In the genomic region with DNA sequence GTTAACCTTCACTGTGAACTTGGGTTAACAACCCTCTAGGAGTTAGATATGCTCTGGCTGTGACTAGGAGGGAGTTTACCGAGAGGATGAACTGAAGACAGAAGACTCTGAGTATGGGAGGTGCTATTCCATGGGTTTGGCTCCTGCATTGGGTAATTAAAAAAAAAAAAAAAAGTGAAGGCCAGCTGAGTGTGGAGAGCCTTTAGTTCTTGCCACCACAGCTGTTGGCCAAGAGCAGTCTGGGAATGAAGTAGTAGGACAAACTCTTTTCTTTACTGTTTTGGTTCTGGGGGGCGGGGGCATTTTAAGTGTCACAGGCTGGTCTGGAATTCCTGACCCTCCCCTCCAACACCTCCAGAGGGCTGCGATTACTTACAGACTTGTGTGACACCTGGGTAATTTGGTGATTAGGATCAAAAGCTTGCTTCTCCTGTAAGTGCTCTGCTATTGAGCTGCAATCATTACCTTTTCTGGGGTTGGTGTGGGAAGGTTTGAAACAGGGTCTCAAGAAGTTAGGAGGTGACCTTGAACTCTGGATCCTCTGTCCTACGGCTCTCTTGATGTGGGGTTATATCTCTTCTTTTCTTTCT, we compare ENCODE assay signal across 8 mouse cellular contexts. TPM values are rescaled to one million over a fixed set of nuclear protein-coding genes. Genes with fewer than 3 reads are reported as not detected.
A peak's percentile ranks its signal among the peaks of the same experiment; 100 is the strongest.
DNase-seq lines count a peak whose midpoint lies in the region; ATAC-seq and TF ChIP-seq lines count a peak whose summit lies in the region.

No protein-coding gene starts in this region.

- no peak for DNase-seq in heart, adult 8-10 months (ENCODE audit: low spot score)
- DNase-seq in ES-E14 (ENCODE audit: low read depth, low spot score) = no peak
- DNase-seq in forebrain, postnatal 0 days = no peak
- no peak for DNase-seq in frontal cortex, adult 2 months (ENCODE audit: extremely low spot score in 1 of 2, low spot score in 1 of 2)
- no peak for DNase-seq in left cerebral cortex, postnatal 36 days (ENCODE audit: low spot score in 2 of 2)

- intact Hi-C loops in left cerebral cortex, postnatal 36 days (cut with DNase I) = loop anchor here (5.0 kb wide), 1 partner anchor 59 kb away; a partner anchor contains a TSS

- peak overlapping the region; percentile 87 for H3K4me2 ChIP-seq in heart, embryonic 11.5 days
- peak overlapping the region; percentile 99 for H3K4me2 ChIP-seq in forebrain, postnatal 0 days (ENCODE audit: low read depth)
- H3K4me2 ChIP-seq in liver, embryonic 15.5 days = peak overlapping the region; percentile 90

- no peaks in the 10 kb centered on the region for H3K27me3 ChIP-seq in heart, embryonic 11.5 days (ENCODE audit: control insufficient read depth, insufficient read depth, low read length)
- H3K27me3 ChIP-seq in forebrain, postnatal 0 days (ENCODE audit: insufficient read depth, low read length) = no peaks in the 10 kb centered on the region
- no peaks in the 10 kb centered on the region for H3K27me3 ChIP-seq in liver, embryonic 15.5 days

- H3K9me3 ChIP-seq in heart, embryonic 11.5 days (replicated peaks; ENCODE audit: control insufficient read depth, low read length) = no peaks in the 10 kb centered on the region
- no peaks in the 10 kb centered on the region for H3K9me3 ChIP-seq in ES-E14 (ENCODE audit: control insufficient read depth, insufficient read depth, low read depth, low read length)
- H3K9me3 ChIP-seq in forebrain, postnatal 0 days (ENCODE audit: low read length) = no peaks in the 10 kb centered on the region
- no peaks in the 10 kb centered on the region for H3K9me3 ChIP-seq in liver, embryonic 15.5 days (replicated peaks)

- WGBS in heart, embryonic 11.5 days (ENCODE audit: insufficient replicate concordance) = 39% methylated on average over 4 of the region's 4 CpGs
- WGBS in forebrain, postnatal 0 days = 86% methylated on average over 4 of the region's 4 CpGs
- WGBS in liver, embryonic 15.5 days (ENCODE audit: insufficient replicate concordance) = 35% methylated on average over 4 of the region's 4 CpGs

- no peak for ATAC-seq in heart, embryonic 11.5 days (replicated peaks; ENCODE audit: insufficient number of reproducible peaks, low FRiP score, low TSS enrichment)
- ATAC-seq in forebrain, postnatal 0 days = no peak
- ATAC-seq in liver, embryonic 15.5 days (ENCODE audit: insufficient read depth) = no peak
- ATAC-seq in cerebellum, adult (ENCODE audit: insufficient number of reproducible peaks, low FRiP score, low TSS enrichment) = no peak

- H3K4me3 ChIP-seq in heart, embryonic 11.5 days (ENCODE audit: low read depth, low read length) = peak overlapping the region; percentile 85
- peak overlapping the region; percentile 41 to 48; a peak in 3 of 4 replicates for H3K4me3 ChIP-seq in ES-E14 (ENCODE audit: insufficient read depth in 1 of 2, low read depth in 1 of 2, low read length in 2 of 2, poor library complexity in 1 of 2, severe bottlenecking in 1 of 2)
- no peak overlapping the region for H3K4me3 ChIP-seq in forebrain, postnatal 0 days (ENCODE audit: low read depth, low read length)
- peak overlapping the region; percentile 85 for H3K4me3 ChIP-seq in liver, embryonic 15.5 days (replicated peaks)

- peak overlapping the region; percentile 95 for H3K27ac ChIP-seq in heart, embryonic 11.5 days (ENCODE audit: low read depth, low read length)
- peak overlapping the region; percentile 82; the same call in 1 of the 2 replicates for H3K27ac ChIP-seq in ES-E14 (ENCODE audit: insufficient read depth, low read depth, low read length, poor library complexity, severe bottlenecking)
- H3K27ac ChIP-seq in forebrain, postnatal 0 days (ENCODE audit: low read depth, low read length) = 0 out of 2 replicates have a peak overlapping the region, but pooled peaks have one; percentile 72
- H3K27ac ChIP-seq in liver, embryonic 15.5 days (replicated peaks) = peak overlapping the region; percentile 99

- peaks cover 36% of the 10 kb centered on the region for H3K4me1 ChIP-seq in heart, embryonic 11.5 days (ENCODE audit: control insufficient read depth, insufficient read depth, low read length)
- H3K4me1 ChIP-seq in ES-E14 (ENCODE audit: control insufficient read depth in 2 of 2, insufficient read depth in 2 of 2, low read length in 2 of 2, poor library complexity in 1 of 2) = peaks cover 7 to 8% of the 10 kb centered on the region in 2 experiments; a peak in 3 of 4 replicates
- peaks cover 14% of the 10 kb centered on the region; the same call in 1 of the 2 replicates for H3K4me1 ChIP-seq in forebrain, postnatal 0 days (ENCODE audit: insufficient read depth)
- H3K4me1 ChIP-seq in liver, embryonic 15.5 days (replicated peaks) = peaks cover 86% of the 10 kb centered on the region

- in situ Hi-C loops in ES-E14 (cut with MboI; ENCODE audit: low sequenced_read_pairs in 2 of 2, unreplicated experiment in 2 of 2) = no loop called here

- no peak for TF ChIP-seq CTCF in forebrain, postnatal 0 days (IDR thresholded peaks at IDR 0.05; ENCODE audit: low read depth)

- H3K36me3 ChIP-seq in heart, embryonic 11.5 days (ENCODE audit: control insufficient read depth, insufficient read depth, low read length) = peaks cover 2% of the 10 kb centered on the region; the same call in 1 of the 2 replicates
- peaks cover 15% of the 10 kb centered on the region for H3K36me3 ChIP-seq in ES-E14 (ENCODE audit: control insufficient read depth, insufficient read depth, low read length, poor library complexity, severe bottlenecking)
- H3K36me3 ChIP-seq in forebrain, postnatal 0 days (ENCODE audit: insufficient read depth) = peaks cover 5% of the 10 kb centered on the region; the same call in 1 of the 2 replicates
- peaks cover 47% of the 10 kb centered on the region for H3K36me3 ChIP-seq in liver, embryonic 15.5 days (replicated peaks)

- H3K9ac ChIP-seq in heart, embryonic 11.5 days (ENCODE audit: low read depth, low read length) = peak overlapping the region; percentile 58
- peak overlapping the region; percentile 63; the same call in 1 of the 2 replicates for H3K9ac ChIP-seq in ES-E14 (ENCODE audit: insufficient read depth, low read depth, low read length, poor library complexity, severe bottlenecking)
- peak overlapping the region; percentile 45 for H3K9ac ChIP-seq in forebrain, postnatal 0 days
- peak overlapping the region; percentile 37 for H3K9ac ChIP-seq in liver, embryonic 15.5 days

TF ChIP-seq in ES-E14, 5 proteins besides CTCF, POLR2A, EP300 and RAD21:
- no peak for TF ChIP-seq CHD2 (IDR thresholded peaks at IDR 0.05; ENCODE audit: low read depth, low read length)
- TF ChIP-seq ZNF384 (IDR thresholded peaks at IDR 0.05; ENCODE audit: low read depth, low read length) = peak; percentile 79

RNA-seq across cellular contexts. Expression of a gene that starts 1.0 kb away (rescaled TPM):
- polyA plus RNA-seq in heart, embryonic 11.5 days (2014; fragmentation: Nextera tagmentation; extraction: Ambion mirVana) = 0.93 and 1.1 TPM in 2 replicates
- 10 to 100 TPM; 65.8 to 83.6 (median 69.8) TPM for total RNA-seq in heart, adult 8-10 months (2022)
- total RNA-seq in ES-E14 (2012; rRNA removed) = 62.6 and 70.6 TPM in 2 replicates
- total RNA-seq in forebrain, postnatal 0 days (2014; rRNA removed) = 67.0 and 69.2 TPM in 2 replicates
- 1.4 and 1.7 TPM in 2 replicates for polyA plus RNA-seq in forebrain, postnatal 0 days (2015; fragmentation: Nextera tagmentation; extraction: Ambion mirVana)
- 0.77 and 0.83 TPM in 2 replicates for polyA plus RNA-seq in liver, embryonic 15.5 days (2015; fragmentation: Nextera tagmentation; extraction: Ambion mirVana)
- polyA plus RNA-seq in frontal cortex, adult 2 months (2012; rRNA removed) = 29.3 and 29.9 TPM in 2 replicates
- total RNA-seq in left cerebral cortex, postnatal 36 days (2021) = 10 to 100 TPM; 71.2 to 75.5 TPM

RNA-seq across cellular contexts. Expression of a gene that starts 23.8 kb away (rescaled TPM):
- polyA plus RNA-seq in heart, embryonic 11.5 days (2014; fragmentation: Nextera tagmentation; extraction: Ambion mirVana) = 0.66 and 0.69 TPM in 2 replicates
- not detected for total RNA-seq in heart, adult 8-10 months (2022)
- total RNA-seq in ES-E14 (2012; rRNA removed) = 1.8 and 2.3 TPM in 2 replicates
- total RNA-seq in forebrain, postnatal 0 days (2014; rRNA removed) = not detected in 2 replicates
- polyA plus RNA-seq in forebrain, postnatal 0 days (2015; fragmentation: Nextera tagmentation; extraction: Ambion mirVana) = 0.61 TPM in 1 of 2 replicates, not detected in the other
- polyA plus RNA-seq in liver, embryonic 15.5 days (2015; fragmentation: Nextera tagmentation; extraction: Ambion mirVana) = 0.17 TPM in 1 of 2 replicates, not detected in the other
- polyA plus RNA-seq in frontal cortex, adult 2 months (2012; rRNA removed) = 0.23 and 0.30 TPM in 2 replicates
- total RNA-seq in left cerebral cortex, postnatal 36 days (2021) = not detected

RNA-seq across cellular contexts. Expression of a gene that starts 44.7 kb away (rescaled TPM):
- 246 and 266 TPM in 2 replicates for polyA plus RNA-seq in heart, embryonic 11.5 days (2014; fragmentation: Nextera tagmentation; extraction: Ambion mirVana)
- 10 to 100 TPM; 68.8 to 72.3 (median 71.1) TPM for total RNA-seq in heart, adult 8-10 months (2022)
- total RNA-seq in ES-E14 (2012; rRNA removed) = 140 and 187 TPM in 2 replicates
- total RNA-seq in forebrain, postnatal 0 days (2014; rRNA removed) = 167 and 189 TPM in 2 replicates
- 183 and 194 TPM in 2 replicates for polyA plus RNA-seq in forebrain, postnatal 0 days (2015; fragmentation: Nextera tagmentation; extraction: Ambion mirVana)
- polyA plus RNA-seq in liver, embryonic 15.5 days (2015; fragmentation: Nextera tagmentation; extraction: Ambion mirVana) = 117 TPM in 2 replicates
- polyA plus RNA-seq in frontal cortex, adult 2 months (2012; rRNA removed) = 93.8 and 111 TPM in 2 replicates
- total RNA-seq in left cerebral cortex, postnatal 36 days (2021) = 10 to 100 TPM; 64.4 to 65.6 TPM

RNA-seq across cellular contexts. Expression of a gene that starts 57.6 kb away (rescaled TPM):
- polyA plus RNA-seq in heart, embryonic 11.5 days (2014; fragmentation: Nextera tagmentation; extraction: Ambion mirVana) = 6.7 and 7.2 TPM in 2 replicates
- total RNA-seq in heart, adult 8-10 months (2022) = 10 to 100 TPM in 2 of 4 experiments, 1 to 10 TPM in 2; 8.1 to 13.5 (median 10.6) TPM
- total RNA-seq in ES-E14 (2012; rRNA removed) = 12.6 and 22.0 TPM in 2 replicates
- total RNA-seq in forebrain, postnatal 0 days (2014; rRNA removed) = 4.5 and 5.9 TPM in 2 replicates
- 1.8 and 3.5 TPM in 2 replicates for polyA plus RNA-seq in forebrain, postnatal 0 days (2015; fragmentation: Nextera tagmentation; extraction: Ambion mirVana)
- polyA plus RNA-seq in liver, embryonic 15.5 days (2015; fragmentation: Nextera tagmentation; extraction: Ambion mirVana) = 11.9 and 13.5 TPM in 2 replicates
- polyA plus RNA-seq in frontal cortex, adult 2 months (2012; rRNA removed) = 31.3 and 34.9 TPM in 2 replicates
- 10 to 100 TPM; 21.0 to 24.9 TPM for total RNA-seq in left cerebral cortex, postnatal 36 days (2021)
